Mouse (Mus musculus) CD8-positive naive resting alpha-beta T cell, adult 2 months (primary cell): ENCODE data around the gene Dppa2.
"Not testable (repeated sequence)": the region's sequence is repeated elsewhere in the genome, so short reads cannot be mapped to it uniquely, and the experiment has no call there.

ENCODE experiments used
- DNase-seq, 2 experiments: peaks; one replicate each; pipeline ENCODE4 v3.0.0; 2022; ENCODE audit warnings: low read depth in 2 of 2, low spot score in 2 of 2

Dppa2 gene

DNA sequence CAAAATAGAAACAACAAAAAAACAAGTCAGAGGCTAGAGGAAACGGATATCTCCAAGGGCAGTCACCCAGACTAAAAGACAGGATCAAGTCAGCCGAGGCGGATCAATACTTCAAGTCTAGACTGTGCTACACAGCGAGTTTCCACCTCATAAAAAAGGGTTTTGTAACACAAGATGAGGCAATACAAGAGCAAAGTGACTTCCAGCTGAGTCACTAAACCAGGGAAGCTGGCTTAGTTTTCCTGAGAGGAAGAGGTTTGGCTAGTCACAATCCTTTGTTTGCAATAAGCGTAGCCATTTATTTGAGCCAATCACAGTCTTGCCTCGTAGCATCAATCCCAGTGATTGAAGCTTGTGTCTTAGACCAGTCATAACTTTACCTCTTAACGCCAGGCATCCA is at the start of gene Dppa2:
TSS of gene Dppa2 (plus strand) at position 400 of the 400 bp plus-strand sequence.
- no peak for DNase-seq

DNA sequence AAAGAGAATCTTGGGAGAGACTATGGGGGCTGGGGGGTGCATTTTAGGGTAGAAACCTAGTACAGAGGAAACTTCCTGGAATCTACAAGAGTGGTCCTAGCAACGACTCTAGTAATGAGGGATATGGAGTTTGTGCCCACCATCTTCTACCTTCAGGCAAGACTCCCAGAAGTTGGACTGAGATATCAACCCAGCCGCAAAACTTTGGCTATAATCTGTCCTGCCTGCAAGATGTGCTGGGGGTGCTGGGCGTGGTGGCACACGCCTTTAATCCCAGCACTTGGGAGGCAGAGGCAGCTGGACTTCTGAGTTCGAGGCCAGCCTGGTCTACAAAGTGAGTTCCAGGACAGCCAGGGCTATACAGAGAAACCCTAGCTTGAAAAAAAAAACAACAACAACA is 49.1 kb upstream of the Dppa2 start:
- DNase-seq: no peak

DNA sequence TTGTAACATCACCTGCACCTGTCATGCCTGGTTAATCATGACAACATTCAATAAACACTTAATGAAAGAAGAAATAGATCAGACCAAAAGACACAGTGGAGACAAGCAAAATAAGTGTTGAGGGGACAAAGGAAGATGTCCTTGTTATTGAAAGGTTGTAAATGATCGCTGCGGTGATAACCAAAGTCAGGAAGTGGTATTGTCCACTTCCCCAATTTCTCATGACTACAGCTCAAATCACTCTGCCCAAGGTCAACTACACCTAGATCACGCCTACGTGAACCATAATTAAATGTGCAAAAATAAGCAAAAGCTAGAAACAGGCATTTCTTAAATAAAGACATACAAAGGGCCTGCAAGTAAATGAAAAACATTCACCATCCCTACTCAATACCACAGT is 44.2 kb upstream of the Dppa2 start:
- DNase-seq: no peak

DNA sequence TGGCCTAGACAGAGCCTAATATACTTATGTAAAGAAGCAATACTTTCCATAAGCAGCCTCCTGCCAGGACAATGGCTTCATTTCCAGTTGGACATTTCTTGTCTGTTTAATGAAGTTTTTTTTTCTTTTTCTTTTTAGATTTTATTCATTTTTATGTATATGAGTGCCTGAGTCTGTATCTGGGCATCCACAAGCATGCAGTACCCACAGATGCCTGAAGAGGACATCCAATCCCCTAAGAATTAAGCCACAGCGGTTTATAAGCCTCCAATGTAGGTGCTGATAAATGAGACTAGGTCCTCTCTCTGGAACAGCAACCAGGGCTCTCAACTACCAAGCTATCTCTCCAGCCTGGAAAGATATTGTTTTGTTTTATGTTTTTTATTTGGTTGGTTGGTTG is 40.8 kb upstream of the Dppa2 start:
- DNase-seq: no peak

DNA sequence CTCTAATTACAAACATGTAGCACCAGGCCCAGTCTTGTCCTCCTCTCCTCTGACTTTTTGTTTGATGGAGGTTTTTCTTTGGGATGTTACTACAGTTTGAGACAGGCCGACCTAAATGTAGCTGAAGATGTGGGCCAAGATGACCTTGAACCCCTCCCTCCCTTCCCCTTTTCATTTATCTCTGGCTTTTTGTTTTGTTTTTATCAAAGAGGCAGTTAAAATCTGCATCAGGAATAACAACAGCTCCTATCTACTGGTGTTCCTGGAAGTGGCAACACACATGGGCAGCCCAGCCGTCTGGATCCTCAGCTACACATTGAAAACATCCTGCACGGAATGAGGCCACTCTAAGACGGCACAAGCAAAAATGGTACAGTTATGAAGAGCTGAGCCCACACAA is 37.9 kb upstream of the Dppa2 start:
- DNase-seq: no peak

DNA sequence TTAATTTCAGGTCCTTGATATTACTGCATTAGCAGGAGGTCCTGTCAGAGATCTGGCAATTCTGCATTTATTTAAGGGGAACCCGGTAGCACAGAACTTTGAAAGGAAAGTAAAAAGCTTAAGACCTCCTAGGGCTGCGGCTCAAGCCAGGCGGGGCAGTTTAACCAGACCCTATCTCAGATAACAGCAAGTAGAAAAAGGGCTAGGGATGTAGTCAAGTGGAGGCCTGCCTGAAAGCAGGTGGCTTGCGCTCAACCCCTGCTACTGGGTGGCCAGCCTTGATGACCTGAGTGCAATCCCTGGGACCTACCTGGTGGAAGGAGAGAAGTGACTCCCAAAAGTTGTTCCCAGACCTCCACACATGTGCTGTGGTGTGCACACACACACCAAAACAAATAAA is 26.8 kb upstream of the Dppa2 start:
- DNase-seq: no peak

DNA sequence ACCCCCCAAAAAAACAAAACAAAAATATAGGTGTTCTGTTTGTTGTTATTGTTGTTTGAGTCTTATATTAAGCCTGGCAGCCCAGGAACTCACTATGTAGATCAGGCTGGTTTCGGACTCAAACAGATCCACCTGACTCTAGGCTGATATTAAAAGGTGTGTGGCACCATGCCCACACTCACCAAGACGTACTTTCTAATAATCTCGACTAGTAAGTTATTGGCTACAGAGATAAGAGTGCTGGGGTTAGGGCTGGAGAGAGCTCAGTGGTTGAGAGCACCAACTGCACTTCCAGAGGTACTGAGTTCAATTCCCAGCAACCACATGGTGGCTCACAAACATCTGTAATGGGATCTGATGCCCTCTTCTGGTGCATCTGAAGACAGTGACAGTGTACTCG is 22.8 kb upstream of the Dppa2 start:
- no peak for DNase-seq

DNA sequence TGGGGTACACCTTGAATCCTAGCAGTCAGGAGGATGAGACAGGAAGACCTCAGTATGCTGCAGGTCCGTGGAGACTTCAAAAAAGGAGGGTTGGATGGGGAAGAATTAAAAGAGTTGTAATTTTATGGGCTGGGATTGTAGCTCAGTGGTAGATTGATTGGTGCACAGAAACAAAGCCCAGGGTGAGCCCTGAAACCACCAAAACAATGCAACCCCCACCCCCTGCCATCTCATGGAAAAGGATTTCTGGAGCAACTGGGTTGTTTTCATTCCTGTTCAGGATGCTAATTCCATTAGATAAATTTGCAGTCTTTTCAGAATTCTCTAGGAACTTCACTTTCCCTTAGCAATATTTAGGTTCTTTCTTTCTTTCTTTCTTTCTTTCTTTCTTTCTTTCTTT is 20.9 kb upstream of the Dppa2 start:
- DNase-seq: no peak

DNA sequence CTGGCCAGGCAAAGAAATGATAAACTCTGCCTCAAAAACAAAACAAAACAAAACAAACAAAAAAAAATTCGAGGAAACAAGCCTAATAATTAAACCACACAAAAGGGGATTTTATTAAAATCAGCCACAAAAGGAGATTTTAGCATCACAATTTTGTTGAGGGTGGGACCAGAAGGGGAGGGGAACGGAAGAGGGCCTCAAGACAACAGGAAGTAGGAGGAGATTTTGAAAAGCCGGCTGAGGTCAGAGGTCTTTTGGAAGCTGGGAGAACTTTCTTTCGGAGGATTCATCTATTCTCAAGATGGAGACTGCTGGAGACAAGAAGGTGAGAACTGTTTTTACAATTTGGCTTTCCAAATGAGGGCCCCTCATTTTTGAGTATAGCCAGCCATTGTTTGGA is 20.2 kb upstream of the Dppa2 start, which contains the start of gene Dppa4:
TSS of gene Dppa4 (plus strand) at position 217 of the 400 bp plus-strand sequence.
- DNase-seq: no peak

DNA sequence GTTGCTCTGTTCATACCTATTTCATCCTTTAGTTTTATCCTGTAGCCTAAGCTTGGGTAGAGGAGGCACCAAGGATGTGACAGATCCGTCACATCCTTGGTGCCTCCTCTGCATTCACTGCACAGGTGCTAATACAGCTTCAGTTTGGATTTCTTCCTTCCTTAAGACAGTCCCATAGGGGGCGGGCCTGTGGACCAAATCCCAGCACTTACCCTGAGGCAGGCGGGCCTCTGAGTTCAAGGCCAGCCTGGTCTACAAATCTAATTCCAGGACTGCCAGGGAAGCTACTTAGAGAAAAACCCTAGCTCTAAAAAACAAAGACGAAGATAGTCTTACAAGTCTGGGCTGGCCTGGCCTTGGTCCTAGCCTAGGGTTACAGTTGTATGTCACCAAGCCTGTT is 18.2 kb upstream of the Dppa2 start:
- DNase-seq: no peak

DNA sequence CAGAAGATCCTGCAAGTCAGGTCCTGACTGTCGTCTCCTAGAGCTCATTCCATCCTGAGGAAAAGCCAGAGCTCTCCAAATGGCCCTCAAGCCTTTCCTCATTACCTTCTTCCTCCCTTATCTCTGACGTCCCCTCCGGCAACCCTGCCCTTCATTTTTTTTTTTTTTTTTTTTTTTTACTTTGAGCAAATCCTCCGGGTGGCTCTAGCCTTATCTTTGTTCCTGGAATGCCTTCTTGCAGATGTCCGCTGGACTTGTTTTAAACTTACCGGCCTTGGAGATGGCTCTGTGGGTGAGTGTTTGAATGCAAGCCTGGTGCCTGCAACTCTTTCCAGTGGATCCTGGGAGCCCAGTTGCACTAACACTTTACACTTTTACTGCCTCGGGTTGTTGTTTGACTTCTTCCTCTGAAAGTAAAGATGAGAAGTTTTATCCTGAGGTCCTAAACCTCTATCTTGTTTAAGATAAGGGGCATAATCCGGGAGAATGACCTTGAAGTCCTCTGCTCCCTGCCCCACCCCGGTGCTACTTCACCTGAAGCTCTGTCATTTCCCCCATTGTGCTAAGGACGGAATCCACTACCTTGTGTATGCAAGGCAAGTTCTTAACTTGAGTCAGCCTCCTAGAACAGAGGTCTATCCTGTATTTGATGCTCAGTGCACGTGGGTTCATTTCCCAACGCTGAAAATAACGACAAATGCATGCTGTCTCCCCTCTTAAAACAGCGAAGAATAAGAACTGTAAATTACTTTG is 6.1 kb upstream of the Dppa2 start:
- no peak for DNase-seq

DNA sequence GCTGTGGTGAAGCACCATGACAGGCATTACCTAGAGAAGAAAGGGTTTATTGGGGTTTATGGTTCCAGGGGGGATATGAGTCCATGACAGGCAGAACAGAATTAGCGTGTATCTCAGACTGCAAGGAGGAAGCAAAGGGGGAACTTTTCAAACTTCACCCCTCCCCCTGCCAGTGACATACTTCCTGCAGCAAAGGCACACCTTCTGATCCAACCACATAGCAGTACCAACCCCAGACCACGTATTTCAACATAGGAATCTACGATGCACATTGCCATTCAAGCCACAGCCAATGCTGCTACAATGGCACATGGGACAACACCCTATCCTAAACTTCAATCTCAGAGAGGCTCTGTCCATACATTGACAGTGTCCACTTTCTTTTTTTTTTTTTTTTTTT is 3.8 kb upstream of the Dppa2 start:
- no peak for DNase-seq

DNA sequence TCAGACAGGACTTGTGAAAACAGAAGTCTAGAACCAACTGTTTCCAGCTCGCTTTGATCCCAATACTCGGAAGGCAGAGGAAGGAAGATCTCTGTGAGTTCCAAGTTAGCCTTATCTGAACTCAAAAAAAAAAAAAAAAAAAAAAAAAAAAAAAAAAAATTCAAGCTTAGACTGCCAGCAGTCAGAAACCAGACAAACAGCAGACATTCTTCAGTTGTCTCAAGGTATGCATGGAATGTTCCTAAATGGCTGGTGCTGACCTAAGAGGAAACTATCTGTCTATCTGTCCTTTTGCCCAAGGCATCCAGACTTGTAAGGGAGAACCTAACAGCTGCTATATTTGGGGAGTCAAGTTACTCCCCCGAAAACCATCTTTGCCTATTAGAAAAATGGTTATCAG is 275 bp downstream of the Dppa2 start:
- DNase-seq: no peak

DNA sequence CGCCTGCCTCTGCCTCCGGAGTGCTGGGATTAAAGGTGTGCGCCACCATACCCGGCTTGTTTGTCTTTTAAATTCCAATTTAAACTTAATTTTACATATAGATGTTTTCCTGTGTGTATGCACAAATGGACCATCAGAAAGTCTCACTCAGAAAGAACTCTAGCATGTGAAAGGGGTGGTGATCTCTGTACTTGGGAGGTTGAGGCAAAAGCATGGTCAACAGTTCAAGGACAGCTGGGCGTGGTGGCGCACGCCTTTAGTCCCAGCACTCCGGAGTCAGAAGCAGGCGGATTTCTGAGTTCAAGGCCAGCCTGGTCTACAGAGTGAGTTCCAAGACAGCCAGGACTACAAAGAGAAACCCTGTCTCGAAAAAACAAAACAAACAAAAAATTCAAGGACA is 5.2 kb downstream of the Dppa2 start:
- not testable (repeated sequence) for DNase-seq

DNA sequence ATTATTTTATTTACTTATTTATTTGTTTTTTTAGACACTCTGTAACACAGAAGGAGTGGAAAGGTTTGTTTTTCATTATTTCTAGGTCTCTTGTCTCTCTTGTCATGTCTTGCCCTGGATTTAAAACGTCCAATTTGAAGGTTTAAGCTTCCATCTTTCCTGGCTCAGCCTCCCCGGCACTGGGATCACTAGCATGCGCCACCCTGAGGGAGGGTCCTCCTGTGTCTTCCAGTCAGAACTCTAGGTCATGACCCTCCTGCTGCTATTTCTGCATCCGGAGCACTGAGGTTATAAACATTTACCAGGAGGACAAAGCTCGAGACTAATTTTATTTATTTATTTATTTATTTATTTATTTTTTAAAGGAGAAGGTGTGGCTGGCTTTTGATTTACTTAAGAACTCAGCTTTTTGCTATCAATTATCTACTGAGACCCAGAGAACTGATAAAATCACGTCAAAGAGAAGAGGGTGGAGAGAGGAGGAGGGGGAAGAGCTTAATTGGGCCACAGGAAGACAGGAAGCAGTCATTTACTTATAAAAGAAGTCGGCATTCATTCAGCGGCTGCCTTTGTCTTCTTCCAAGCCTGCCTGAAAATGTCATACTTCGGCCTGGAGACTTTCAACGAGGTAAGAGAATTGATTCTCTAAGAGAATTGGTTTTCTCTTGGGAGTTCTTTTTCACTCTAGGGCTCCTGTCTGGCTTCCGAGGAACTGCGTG is 6.4 kb downstream of the Dppa2 start:
- no peak for DNase-seq

DNA sequence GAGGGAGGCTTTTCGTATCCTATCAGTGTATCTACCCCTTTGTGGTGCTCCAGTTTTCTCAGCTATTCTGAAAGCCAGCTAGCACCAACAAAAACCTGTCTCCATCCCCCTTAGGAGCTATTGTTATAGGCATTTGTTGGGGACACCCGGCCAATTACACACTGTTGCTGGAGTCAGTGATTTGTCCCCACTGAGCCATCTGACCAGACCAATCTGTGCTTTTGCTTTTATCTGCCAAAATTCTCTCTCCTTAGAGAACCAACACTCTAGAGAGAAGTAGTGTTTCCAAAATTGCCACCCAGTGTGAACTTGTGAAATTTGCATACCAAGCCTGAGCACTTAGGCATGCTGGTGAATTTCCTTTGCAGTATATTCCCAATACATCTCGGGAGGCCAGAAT is 11.6 kb downstream of the Dppa2 start:
- DNase-seq: no peak

DNA sequence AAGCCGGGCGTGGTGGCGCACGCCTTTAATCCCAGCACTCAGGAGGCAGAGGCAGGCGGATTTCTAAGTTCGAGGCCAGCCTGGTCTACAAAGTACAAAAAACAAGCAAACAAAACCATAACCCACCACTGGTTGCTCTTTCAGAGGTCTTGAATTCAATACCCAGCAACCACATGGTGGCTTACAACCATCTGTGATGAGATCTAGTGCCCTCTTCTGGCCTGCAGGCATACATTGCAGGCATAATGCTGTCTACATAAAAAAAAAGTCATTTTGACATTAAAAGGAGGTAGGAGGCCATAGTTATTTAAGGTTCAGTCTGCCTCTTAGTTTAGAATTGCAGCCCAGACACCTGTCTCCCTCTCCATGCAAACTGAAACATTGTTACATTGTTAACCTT is 17.1 kb downstream of the Dppa2 start:
- DNase-seq: no peak

DNA sequence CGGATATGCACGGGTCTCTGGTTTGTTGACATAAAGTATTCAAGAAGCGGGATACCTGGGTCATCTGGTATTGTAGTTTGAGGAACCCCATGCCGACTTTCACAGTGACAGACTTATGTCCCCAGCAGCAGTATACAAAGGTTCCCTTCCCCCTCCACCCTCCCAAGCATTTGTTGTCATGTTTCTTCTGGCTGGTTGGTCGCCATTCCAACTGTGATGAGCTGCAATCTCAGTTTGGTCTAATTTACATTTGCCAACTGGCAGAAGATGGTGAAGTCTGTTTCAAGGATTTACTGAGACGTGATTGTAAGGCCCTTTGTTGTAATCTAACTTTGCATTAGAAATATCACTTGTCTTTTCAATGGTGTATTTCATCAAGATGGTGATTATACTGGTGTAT is 19.4 kb downstream of the Dppa2 start:
- DNase-seq: no peak

DNA sequence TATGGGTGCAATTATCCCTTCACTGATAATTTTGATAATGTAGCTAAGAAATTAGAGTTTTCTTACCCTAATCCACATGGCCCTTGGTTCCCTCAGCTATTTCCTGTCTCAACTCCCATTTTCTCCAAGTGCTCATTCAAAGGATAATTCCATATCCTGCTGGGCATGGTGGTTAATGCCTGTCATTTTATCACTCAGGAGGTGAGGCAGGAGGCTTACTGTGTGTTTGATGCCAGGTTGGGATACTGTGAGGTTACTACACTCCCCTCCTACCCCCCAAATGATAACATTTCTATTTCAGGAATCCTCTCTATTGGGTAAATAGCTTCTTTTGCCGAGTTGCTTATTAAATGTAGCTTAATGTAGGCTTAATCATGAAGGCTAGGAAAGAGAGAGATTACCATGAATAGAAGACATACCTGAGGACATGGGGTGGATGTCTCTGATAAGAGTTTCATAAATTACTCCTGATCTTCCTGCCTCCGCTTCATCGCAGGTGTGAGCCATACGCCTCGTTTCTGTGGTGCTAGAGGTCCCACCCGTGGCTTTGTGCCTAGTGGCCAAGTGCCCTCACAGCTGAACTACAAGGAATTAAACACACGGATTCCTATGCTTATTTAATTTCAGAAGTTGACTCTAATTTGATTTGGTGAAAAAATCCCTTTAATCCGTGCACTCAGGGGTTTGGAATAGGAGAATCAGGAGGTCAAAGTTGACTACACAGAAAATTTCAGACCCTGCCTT is 20.1 kb downstream of the Dppa2 start:
- no peak for DNase-seq

DNA sequence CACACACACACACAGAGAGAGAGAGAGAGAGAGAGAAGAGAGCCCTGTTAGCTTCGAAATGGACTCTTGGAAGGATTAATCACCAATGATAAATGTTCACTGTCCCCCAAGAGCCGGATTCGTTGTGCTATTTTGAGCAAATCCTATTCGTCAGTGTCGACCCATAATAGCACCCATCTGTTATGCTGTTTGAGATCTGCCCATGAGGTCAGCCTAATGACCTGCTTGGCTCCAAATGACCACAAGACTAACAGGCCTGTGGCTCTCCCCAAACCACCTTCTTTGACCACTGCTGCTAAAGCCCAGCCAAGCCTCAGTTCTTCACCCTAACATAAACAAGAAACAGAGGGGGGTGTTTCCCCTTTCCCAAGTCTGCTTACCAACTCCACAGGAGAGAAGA is 23.2 kb downstream of the Dppa2 start:
- no peak for DNase-seq

DNA sequence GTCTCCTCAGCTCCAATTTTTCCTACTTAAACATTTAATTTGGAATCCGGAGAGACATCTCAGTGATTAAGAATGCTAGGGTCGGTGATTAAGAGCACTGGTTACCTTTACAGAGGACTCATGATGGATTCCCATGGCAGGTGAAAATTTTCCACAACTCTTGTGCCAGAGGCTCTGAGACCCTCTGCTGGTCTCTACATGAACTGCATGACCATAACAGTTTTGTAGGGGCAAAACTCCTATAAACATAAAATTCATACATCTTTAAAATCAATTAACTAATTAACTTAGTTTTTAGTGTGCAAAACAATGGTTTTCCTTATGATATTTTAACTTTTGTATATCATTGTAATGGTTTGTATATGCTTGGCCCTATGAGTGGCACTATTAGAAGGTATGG is 24.7 kb downstream of the Dppa2 start:
- DNase-seq: no peak

DNA sequence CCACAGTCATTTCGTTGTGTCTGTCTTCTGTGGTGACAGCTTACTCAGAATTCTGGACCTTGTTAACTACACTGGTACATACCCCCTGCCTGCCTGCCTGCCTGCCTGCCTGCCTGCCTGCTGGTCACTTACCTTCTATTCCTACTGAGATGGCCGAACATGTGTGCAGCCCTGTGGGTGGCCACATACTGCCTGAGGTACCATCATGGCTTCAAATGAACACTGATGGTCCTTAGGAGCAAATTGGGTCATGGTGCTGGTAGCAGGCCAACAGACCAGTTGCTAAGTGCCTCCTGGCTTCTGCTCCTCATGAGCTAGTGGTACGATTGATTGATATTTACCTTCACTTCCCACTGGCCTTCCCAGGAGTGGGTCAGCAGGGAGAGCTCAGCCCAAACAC is 28.1 kb downstream of the Dppa2 start:
- DNase-seq: no peak
